Mouse (Mus musculus) liver, adult 2 months (tissue): ENCODE data around the gene Cep290.

ENCODE experiments used
- CTCF ChIP-seq: fragments of 200-500 bp; IDR thresholded peaks from 2 replicates; pipeline ENCODE4 v1.5.1; 2011; ENCODE audit warnings: low read depth, low read length, control low read depth
- POLR2A ChIP-seq: fragments of 200-500 bp; IDR thresholded peaks from 2 replicates; pipeline ENCODE4 v1.6.1; 2011; ENCODE audit warnings: low read length, control low read depth; ENCODE audit not compliant: insufficient read depth; ENCODE audit errors: extremely low read depth

GRCm38 (mm10) chr10:100556566-100557175 is 69.3 kb downstream of the Cep290 start:
- TF ChIP-seq POLR2A, result no peak
- no peak for TF ChIP-seq CTCF
